Mouse (Mus musculus): ENCODE measurements around the gene Anxa1. TPM values are rescaled to one million over a fixed set of nuclear protein-coding genes. Genes with fewer than 3 reads are reported as not detected.

Gene Anxa1
- polyA plus RNA-seq, 1 experiment from 2014 or later: 9.7 TPM

GRCm38 (mm10) chr19:20388276-20388675 lies 2.5 kb downstream of the Anxa1 start:
- 75% methylated on average over 6 of the region's 6 CpGs for WGBS
- Histone ChIP-seq H3K4me2 (ENCODE audit: low read length) (no peak overlapping the region), H3K4me3 (ENCODE audit: low read length) (no peak overlapping the region)

DNA sequence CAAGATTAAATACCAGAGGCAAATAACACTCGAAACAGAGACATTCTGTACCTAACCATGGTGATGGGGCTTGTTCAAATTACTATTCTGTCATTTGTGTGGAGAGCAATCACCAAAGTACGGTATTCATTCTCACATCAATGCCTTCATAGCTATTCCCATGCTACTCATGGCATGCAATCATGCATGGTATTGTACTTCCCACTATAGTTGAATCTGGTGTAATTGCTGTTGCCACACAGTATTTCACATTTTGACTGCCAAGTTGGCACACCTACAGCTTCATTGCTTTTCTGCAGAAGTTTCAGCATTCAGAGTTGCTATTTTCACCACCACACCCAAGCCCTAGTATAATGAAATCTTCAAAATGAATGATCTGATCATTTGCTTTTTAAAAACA lies 4.4 kb downstream of the Anxa1 start:
- Histone ChIP-seq H3K4me3 (ENCODE audit: low read length) (no peak overlapping the region), H3K4me2 (ENCODE audit: low read length) (no peak overlapping the region), H3K36me3 (ENCODE audit: control insufficient read depth, insufficient read depth, low read length) (no peaks in the 10 kb centered on the region), H3K27ac (ENCODE audit: low read depth, low read length) (no peak overlapping the region), H3K27me3 (replicated peaks; ENCODE audit: control insufficient read depth, insufficient read depth, low read length) (no peaks in the 10 kb centered on the region), H3K4me1 (ENCODE audit: control insufficient read depth, insufficient read depth, low read depth, low read length) (no peaks in the 10 kb centered on the region; the same call in 1 of the 2 replicates), H3K9me3 (ENCODE audit: control insufficient read depth, low read length) (no peaks in the 10 kb centered on the region), H3K9ac (ENCODE audit: low read depth, low read length) (no peak overlapping the region)
- ATAC-seq: no peak
- WGBS: 53% methylated on average over 2 of the region's 2 CpGs

More at GRCm38 (mm10) chr19:20388276-20388675, 2.5 kb downstream of the Anxa1 start:
- H3K9me3 ChIP-seq (ENCODE audit: control insufficient read depth, low read length): no peaks in the 10 kb centered on the region
- H3K4me1 ChIP-seq (ENCODE audit: control insufficient read depth, insufficient read depth, low read depth, low read length): no peaks in the 10 kb centered on the region; the same call in 1 of the 2 replicates
- H3K27me3 ChIP-seq (replicated peaks; ENCODE audit: control insufficient read depth, insufficient read depth, low read length): no peaks in the 10 kb centered on the region
- no peak overlapping the region for H3K27ac ChIP-seq (ENCODE audit: low read depth, low read length)
- no peak for ATAC-seq
- H3K36me3 ChIP-seq (ENCODE audit: control insufficient read depth, insufficient read depth, low read length): no peaks in the 10 kb centered on the region
- no peak overlapping the region for H3K9ac ChIP-seq (ENCODE audit: low read depth, low read length)

DNA sequence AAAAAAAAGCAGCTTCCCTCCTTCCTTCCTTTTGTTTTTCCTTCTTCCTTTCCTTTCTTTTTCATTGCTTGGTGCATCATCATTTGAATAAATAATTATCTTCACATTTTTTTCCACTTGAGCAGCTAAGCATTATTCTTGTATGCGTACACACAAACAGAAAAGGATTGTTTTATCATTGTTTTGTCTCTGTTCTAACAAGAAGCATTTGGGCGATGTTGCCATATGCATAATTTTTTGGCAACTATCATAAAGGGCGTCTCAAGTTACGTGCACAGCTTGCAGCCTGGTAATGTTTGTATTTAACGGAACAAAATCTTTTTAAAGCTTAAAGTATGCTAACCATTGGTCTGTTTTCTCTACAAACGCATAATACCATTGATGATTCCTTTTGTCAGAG lies 5.1 kb downstream of the Anxa1 start:
- no peak overlapping the region for H3K4me2 ChIP-seq (ENCODE audit: low read length)
- H3K27me3 ChIP-seq (replicated peaks; ENCODE audit: control insufficient read depth, insufficient read depth, low read length): no peaks in the 10 kb centered on the region
- H3K27ac ChIP-seq (ENCODE audit: low read depth, low read length): no peak overlapping the region
- 55% methylated on average over 6 of the region's 6 CpGs for WGBS
- no peaks in the 10 kb centered on the region; the same call in 1 of the 2 replicates for H3K4me1 ChIP-seq (ENCODE audit: control insufficient read depth, insufficient read depth, low read depth, low read length)
- no peaks in the 10 kb centered on the region for H3K9me3 ChIP-seq (ENCODE audit: control insufficient read depth, low read length)
- H3K9ac ChIP-seq (ENCODE audit: low read depth, low read length): no peak overlapping the region
- H3K4me3 ChIP-seq (ENCODE audit: low read length): no peak overlapping the region
- ATAC-seq: no peak
- H3K36me3 ChIP-seq (ENCODE audit: control insufficient read depth, insufficient read depth, low read length): no peaks in the 10 kb centered on the region

DNA sequence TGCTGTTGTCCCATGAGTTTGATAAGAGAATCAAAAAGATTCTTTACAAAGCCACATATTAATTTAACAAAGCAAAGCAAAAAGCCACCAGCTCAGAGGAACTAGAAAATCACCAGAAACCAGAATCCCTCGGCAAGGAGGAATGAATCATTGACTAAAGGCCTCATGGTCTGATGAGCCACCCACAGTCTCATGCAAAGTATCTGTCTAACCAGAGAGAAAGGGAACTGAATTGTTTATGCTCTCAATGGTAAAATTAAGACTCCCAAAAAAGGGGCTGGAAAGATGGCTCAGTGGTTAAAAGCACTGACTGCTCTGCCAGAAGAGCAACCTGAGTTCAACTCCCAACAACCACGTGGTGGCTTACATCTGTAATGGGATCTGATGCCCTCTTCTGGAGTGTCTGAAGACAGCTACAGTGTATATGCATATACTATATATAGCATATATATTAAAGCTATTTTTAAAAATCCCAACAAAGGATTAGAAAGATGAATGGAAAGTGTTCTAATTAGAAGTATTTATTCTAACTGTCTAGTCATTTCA lies 9.5 kb downstream of the Anxa1 start:
- Histone ChIP-seq H3K27me3 (replicated peaks; ENCODE audit: control insufficient read depth, insufficient read depth, low read length) (no peaks in the 10 kb centered on the region), H3K4me2 (ENCODE audit: low read length) (no peak overlapping the region), H3K36me3 (ENCODE audit: control insufficient read depth, insufficient read depth, low read length) (no peaks in the 10 kb centered on the region), H3K4me1 (ENCODE audit: control insufficient read depth, insufficient read depth, low read depth, low read length) (no peaks in the 10 kb centered on the region; the same call in 1 of the 2 replicates), H3K4me3 (ENCODE audit: low read length) (no peak overlapping the region), H3K27ac (ENCODE audit: low read depth, low read length) (no peak overlapping the region), H3K9ac (ENCODE audit: low read depth, low read length) (no peak overlapping the region), H3K9me3 (ENCODE audit: control insufficient read depth, low read length) (no peaks in the 10 kb centered on the region)
- ATAC-seq: no peak
- WGBS: 66% methylated on average over 2 of the region's 2 CpGs

DNA sequence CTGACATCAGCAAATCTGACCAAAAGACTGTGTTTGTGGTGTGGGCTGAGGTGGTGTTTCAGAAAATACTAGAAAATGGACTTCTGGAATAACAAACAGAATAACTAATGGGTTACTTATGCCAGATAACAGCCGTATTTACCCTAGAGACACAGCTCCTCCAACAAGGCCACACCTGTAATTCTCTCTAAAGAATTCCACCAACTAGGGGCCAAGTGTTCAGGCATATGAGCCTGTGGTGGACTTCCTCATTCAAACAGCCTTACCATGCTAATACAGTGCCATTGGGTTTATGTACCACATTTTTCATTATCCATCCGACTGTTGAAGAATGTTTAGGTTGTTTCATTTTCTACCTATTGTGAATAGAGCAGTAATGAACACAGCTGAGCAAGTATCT lies 20.6 kb downstream of the Anxa1 start:
- H3K27me3 ChIP-seq (replicated peaks; ENCODE audit: control insufficient read depth, insufficient read depth, low read length): no peaks in the 10 kb centered on the region
- no peak overlapping the region for H3K4me2 ChIP-seq (ENCODE audit: low read length)
- 95% methylated on average over 2 of the region's 2 CpGs for WGBS
- no peak overlapping the region for H3K27ac ChIP-seq (ENCODE audit: low read depth, low read length)
- H3K9me3 ChIP-seq (ENCODE audit: control insufficient read depth, low read length): no peaks in the 10 kb centered on the region
- no peaks in the 10 kb centered on the region for H3K36me3 ChIP-seq (ENCODE audit: control insufficient read depth, insufficient read depth, low read length)
- ATAC-seq: no peak
- H3K4me3 ChIP-seq (ENCODE audit: low read length): no peak overlapping the region
- H3K4me1 ChIP-seq (ENCODE audit: control insufficient read depth, insufficient read depth, low read depth, low read length): no peaks in the 10 kb centered on the region
- H3K9ac ChIP-seq (ENCODE audit: low read depth, low read length): no peak overlapping the region

DNA sequence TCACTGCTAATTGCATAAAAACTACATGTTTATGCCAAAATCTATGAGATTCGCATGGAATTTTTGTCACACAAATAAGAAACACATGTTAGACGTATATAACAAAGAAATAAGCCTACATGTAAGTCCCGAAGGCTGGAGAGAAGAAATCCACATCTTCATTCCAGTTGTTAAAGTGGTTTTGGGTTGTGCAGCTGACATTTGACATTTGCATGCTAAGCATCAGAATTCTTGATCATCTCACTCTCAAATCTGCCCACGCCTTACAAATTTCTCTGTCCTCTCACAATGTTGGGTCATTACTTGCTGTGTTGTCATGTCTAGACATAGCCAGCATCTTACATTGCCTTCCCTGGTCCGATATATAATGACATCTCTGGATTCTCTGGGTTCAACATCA lies 24.2 kb downstream of the Anxa1 start:
- H3K4me1 ChIP-seq (ENCODE audit: control insufficient read depth, insufficient read depth, low read depth, low read length): no peaks in the 10 kb centered on the region
- H3K4me2 ChIP-seq (ENCODE audit: low read length): no peak overlapping the region
- no peaks in the 10 kb centered on the region for H3K36me3 ChIP-seq (ENCODE audit: control insufficient read depth, insufficient read depth, low read length)
- no peak overlapping the region for H3K4me3 ChIP-seq (ENCODE audit: low read length)
- H3K9me3 ChIP-seq (ENCODE audit: control insufficient read depth, low read length): no peaks in the 10 kb centered on the region
- no peak overlapping the region for H3K27ac ChIP-seq (ENCODE audit: low read depth, low read length)
- ATAC-seq: no peak
- no peak overlapping the region for H3K9ac ChIP-seq (ENCODE audit: low read depth, low read length)
- WGBS: 87% methylated on average over 5 of the region's 5 CpGs
- no peaks in the 10 kb centered on the region for H3K27me3 ChIP-seq (replicated peaks; ENCODE audit: control insufficient read depth, insufficient read depth, low read length)

DNA sequence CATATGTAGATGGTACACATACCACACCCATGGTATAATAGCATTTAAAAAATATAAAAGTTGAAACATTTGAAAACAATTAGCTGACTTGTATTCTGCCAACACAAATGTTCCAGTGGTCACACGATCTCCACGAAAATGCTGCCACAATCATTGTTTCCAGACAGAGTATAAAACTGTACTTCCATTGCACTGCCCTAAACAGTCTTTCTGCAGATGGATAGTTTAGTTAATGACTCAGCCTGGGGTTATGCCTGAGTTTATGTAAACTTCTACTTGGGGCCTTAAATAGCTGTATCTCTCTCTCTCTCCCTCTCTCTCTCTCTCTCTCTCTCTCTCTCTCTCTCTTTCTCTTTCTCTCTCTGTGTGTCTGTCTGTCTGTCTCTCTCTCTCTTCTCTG lies 24.7 kb downstream of the Anxa1 start:
- Histone ChIP-seq H3K4me3 (ENCODE audit: low read length) (no peak overlapping the region), H3K4me2 (ENCODE audit: low read length) (no peak overlapping the region), H3K9ac (ENCODE audit: low read depth, low read length) (no peak overlapping the region), H3K9me3 (ENCODE audit: control insufficient read depth, low read length) (no peaks in the 10 kb centered on the region), H3K36me3 (ENCODE audit: control insufficient read depth, insufficient read depth, low read length) (no peaks in the 10 kb centered on the region), H3K27me3 (replicated peaks; ENCODE audit: control insufficient read depth, insufficient read depth, low read length) (no peaks in the 10 kb centered on the region), H3K27ac (ENCODE audit: low read depth, low read length) (no peak overlapping the region), H3K4me1 (ENCODE audit: control insufficient read depth, insufficient read depth, low read depth, low read length) (no peaks in the 10 kb centered on the region)
- WGBS: 91% methylated on average over 2 of the region's 2 CpGs
- no peak for ATAC-seq

DNA sequence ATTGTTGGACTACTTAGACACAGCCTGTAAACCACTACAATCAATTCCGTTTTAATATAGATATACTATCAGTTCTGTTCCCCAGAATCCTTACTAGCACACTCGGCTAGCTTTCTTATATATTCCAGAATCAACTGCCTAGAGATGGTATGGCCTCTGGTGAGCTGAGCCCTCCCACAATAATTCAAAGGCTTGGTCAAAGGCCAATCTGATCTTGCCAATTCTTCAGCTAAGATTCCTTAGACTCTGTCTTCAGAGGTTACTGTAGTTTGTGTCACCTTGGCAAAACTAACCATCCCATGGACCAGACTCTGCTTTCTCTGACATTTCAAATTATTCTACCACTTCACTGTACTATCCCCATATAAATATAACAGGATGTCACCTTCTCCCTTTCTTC lies 25.4 kb downstream of the Anxa1 start:
- Histone ChIP-seq H3K27ac (ENCODE audit: low read depth, low read length) (no peak overlapping the region), H3K9me3 (ENCODE audit: control insufficient read depth, low read length) (no peaks in the 10 kb centered on the region), H3K4me1 (ENCODE audit: control insufficient read depth, insufficient read depth, low read depth, low read length) (no peaks in the 10 kb centered on the region), H3K4me3 (ENCODE audit: low read length) (no peak overlapping the region), H3K27me3 (replicated peaks; ENCODE audit: control insufficient read depth, insufficient read depth, low read length) (no peaks in the 10 kb centered on the region), H3K36me3 (ENCODE audit: control insufficient read depth, insufficient read depth, low read length) (no peaks in the 10 kb centered on the region), H3K9ac (ENCODE audit: low read depth, low read length) (no peak overlapping the region), H3K4me2 (ENCODE audit: low read length) (no peak overlapping the region)
- WGBS: 93% methylated on average over 2 of the region's 2 CpGs
- no peak for ATAC-seq

GRCm38 (mm10) chr19:20364931-20365330 lies 25.8 kb downstream of the Anxa1 start:
- Histone ChIP-seq H3K9ac (ENCODE audit: low read depth, low read length) (no peak overlapping the region), H3K27me3 (replicated peaks; ENCODE audit: control insufficient read depth, insufficient read depth, low read length) (no peaks in the 10 kb centered on the region), H3K4me3 (ENCODE audit: low read length) (no peak overlapping the region), H3K9me3 (ENCODE audit: control insufficient read depth, low read length) (no peaks in the 10 kb centered on the region), H3K4me1 (ENCODE audit: control insufficient read depth, insufficient read depth, low read depth, low read length) (no peaks in the 10 kb centered on the region), H3K36me3 (ENCODE audit: control insufficient read depth, insufficient read depth, low read length) (no peaks in the 10 kb centered on the region), H3K4me2 (ENCODE audit: low read length) (no peak overlapping the region), H3K27ac (ENCODE audit: low read depth, low read length) (no peak overlapping the region)
- no peak for ATAC-seq
- 91% methylated on average over 13 of the region's 13 CpGs for WGBS

DNA sequence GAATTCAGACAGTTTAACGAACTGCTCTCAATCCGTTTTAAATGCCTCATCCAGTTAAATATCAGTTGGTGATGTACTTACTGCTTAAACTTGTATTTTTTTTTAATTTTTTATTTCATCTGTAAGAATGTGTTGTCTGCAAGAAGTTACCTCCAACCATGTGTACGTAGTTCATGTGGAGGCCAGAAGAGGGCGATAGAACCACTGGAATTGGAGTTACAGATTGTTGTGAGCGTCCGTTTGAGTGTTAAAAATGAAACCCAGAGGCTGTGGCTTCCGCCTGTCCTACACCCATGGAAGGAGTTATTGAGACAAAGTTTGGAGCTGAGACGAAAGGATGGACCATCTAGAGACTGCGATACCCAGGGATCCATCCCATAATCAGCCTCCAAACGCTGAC lies 27.5 kb downstream of the Anxa1 start:
- H3K9me3 ChIP-seq (ENCODE audit: control insufficient read depth, low read length): no peaks in the 10 kb centered on the region
- H3K4me1 ChIP-seq (ENCODE audit: control insufficient read depth, insufficient read depth, low read depth, low read length): no peaks in the 10 kb centered on the region
- H3K4me3 ChIP-seq (ENCODE audit: low read length): no peak overlapping the region
- H3K27me3 ChIP-seq (replicated peaks; ENCODE audit: control insufficient read depth, insufficient read depth, low read length): no peaks in the 10 kb centered on the region
- no peak overlapping the region for H3K27ac ChIP-seq (ENCODE audit: low read depth, low read length)
- H3K9ac ChIP-seq (ENCODE audit: low read depth, low read length): no peak overlapping the region
- 74% methylated on average over 10 of the region's 10 CpGs for WGBS
- no peaks in the 10 kb centered on the region for H3K36me3 ChIP-seq (ENCODE audit: control insufficient read depth, insufficient read depth, low read length)
- H3K4me2 ChIP-seq (ENCODE audit: low read length): no peak overlapping the region
- no peak for ATAC-seq

Data from hindbrain, embryonic 16.5 days (tissue).